In genomic region chr12:20231986-20232541, GRCm38 (mm10) we compare ENCODE assay signal across 9 mouse cellular contexts.
DNase-seq lines count a peak whose midpoint lies in the region; ATAC-seq lines count a peak whose summit lies in the region.
"Had no signal": no experiment of that assay in that cellular context is flagged by ENCODE, and none has a peak within 500 bp of the region (broad histone marks: within the 10 kb centered on the region; RNA-seq: fewer than 3 reads in every experiment).

No protein-coding gene starts in this region.

- H3K27me3 ChIP-seq in stomach, embryonic 15.5 days (replicated peaks), result no peaks in the 10 kb centered on the region

- intact Hi-C loops in heart, postnatal 10 days (cut with DNase I), result no loop called here

- 68% methylated on average over 14 of the region's 14 CpGs for WGBS in stomach, embryonic 15.5 days

- H3K27ac ChIP-seq in stomach, embryonic 15.5 days, result no peak overlapping the region
- H3K27ac ChIP-seq: layer of hippocampus, adult 2 months had no signal

- H3K4me2 ChIP-seq in stomach, embryonic 15.5 days, result no peak overlapping the region

- no peaks in the 10 kb centered on the region for H3K4me1 ChIP-seq in stomach, embryonic 15.5 days

- DNase-seq in heart, postnatal 4 days, result peak; percentile 5
- DNase-seq in heart, postnatal 10 days, result no peak
- DNase-seq in spleen, postnatal 4 days (ENCODE audit: low spot score in 2 of 2), result peak; percentile 12 to 65
- DNase-seq in spleen, postnatal 10 days (ENCODE audit: low spot score in 2 of 2), result no peak
- DNase-seq in gastrocnemius, postnatal 25 days, result peak; percentile 7
- no peak for DNase-seq in cerebellum, adult 8-10 months
- DNase-seq in cerebellum, adult 11-12 months, result no peak

- peaks cover 63% of the 10 kb centered on the region for H3K9me3 ChIP-seq in stomach, embryonic 15.5 days

- no peak overlapping the region for H3K4me3 ChIP-seq in stomach, embryonic 15.5 days (replicated peaks)
- H3K4me3 ChIP-seq: layer of hippocampus, adult 2 months had no signal

- no peak overlapping the region for H3K9ac ChIP-seq in stomach, embryonic 15.5 days

- ATAC-seq in stomach, embryonic 15.5 days (ENCODE audit: insufficient read depth, low FRiP score, low read depth), result 0 out of 2 replicates have a peak, but pooled peaks have one; percentile 16

- peaks cover 20% of the 10 kb centered on the region; the same call in 1 of the 2 replicates for H3K36me3 ChIP-seq in stomach, embryonic 15.5 days

Comparison
In these comparisons a context has a peak if more than half of its experiments do, and no peak if none do; other contexts are left out.
1. DNase-seq: peak in heart, postnatal 4 days (single experiment), spleen, postnatal 4 days (2 of 2) and gastrocnemius, postnatal 25 days (single experiment); none in heart, postnatal 10 days (0 of 2), spleen, postnatal 10 days (0 of 2), cerebellum, adult 8-10 months (single experiment) and cerebellum, adult 11-12 months (single experiment).